Mouse (Mus musculus) retina, adult 2 months (tissue): ENCODE results near the gene Ddx42.
"Not testable (repeated sequence)": the region's sequence is repeated elsewhere in the genome, so short reads cannot be mapped to it uniquely, and the experiment has no call there.

ENCODE experiments used
- DNase-seq: peaks from one replicate; pipeline ENCODE4 v3.0.0-alpha.2; 2012; ENCODE audit warnings: low read depth, low spot score

The Ddx42 gene

GRCm38 (mm10) chr11:106201337-106202122 lies 15.2 kb upstream of the Ddx42 start:
- no peak for DNase-seq

- no peak for DNase-seq
Measured at GRCm38 (mm10) chr11:106202123-106202465, 14.6 kb upstream of the Ddx42 start, which contains the start of gene Strada. Gene Strada, minus strand, starts transcription at chr11:106202168.

- no peak for DNase-seq
Measured at GRCm38 (mm10) chr11:106212771-106213170, 4.0 kb upstream of the Ddx42 start.

- DNase-seq, result no peak
Measured at GRCm38 (mm10) chr11:106214856-106215255, 1.9 kb upstream of the Ddx42 start.

GRCm38 (mm10) chr11:106215450-106215859 lies 1.3 kb upstream of the Ddx42 start:
- no peak for DNase-seq

GRCm38 (mm10) chr11:106215927-106216729 lies 598 bp upstream of the Ddx42 start, which contains the start of gene Ccdc47:
Gene Ccdc47, minus strand, starts transcription at chr11:106216344.
- DNase-seq, result peak; percentile 99

GRCm38 (mm10) chr11:106220603-106221002 lies 3.9 kb downstream of the Ddx42 start:
- no peak for DNase-seq

GRCm38 (mm10) chr11:106233978-106234377 lies 17.3 kb downstream of the Ddx42 start:
- not testable (repeated sequence) for DNase-seq

- no peak for DNase-seq
Measured at GRCm38 (mm10) chr11:106246834-106247233, 30.1 kb downstream of the Ddx42 start.

- no peak for DNase-seq
Measured at GRCm38 (mm10) chr11:106249326-106249725, 32.6 kb downstream of the Ddx42 start.

GRCm38 (mm10) chr11:106254767-106255166 lies 38.0 kb downstream of the Ddx42 start:
- no peak for DNase-seq

- DNase-seq, result no peak
Measured at GRCm38 (mm10) chr11:106255174-106255573, 38.4 kb downstream of the Ddx42 start.

GRCm38 (mm10) chr11:106255685-106256451 lies 39.1 kb downstream of the Ddx42 start, which contains the start of the genes Ftsj3 and Psmc5:
Gene Ftsj3, minus strand, starts transcription at chr11:106256079.
Gene Psmc5, plus strand, starts transcription at chr11:106256154.
- DNase-seq, result peak; percentile 97

GRCm38 (mm10) chr11:106256775-106257174 lies 40.0 kb downstream of the Ddx42 start:
- no peak for DNase-seq

GRCm38 (mm10) chr11:106260826-106261450 lies 44.2 kb downstream of the Ddx42 start:
- DNase-seq, result no peak

GRCm38 (mm10) chr11:106263963-106264362 lies 47.2 kb downstream of the Ddx42 start:
- no peak for DNase-seq

GRCm38 (mm10) chr11:106264988-106265387 lies 48.3 kb downstream of the Ddx42 start:
- DNase-seq, result no peak

GRCm38 (mm10) chr11:106265570-106265969 lies 48.8 kb downstream of the Ddx42 start:
- no peak for DNase-seq

GRCm38 (mm10) chr11:106266431-106266830 lies 49.7 kb downstream of the Ddx42 start:
- DNase-seq, result no peak

GRCm38 (mm10) chr11:106267311-106267852 lies 50.7 kb downstream of the Ddx42 start:
- DNase-seq, result no peak

- DNase-seq, result no peak
Measured at GRCm38 (mm10) chr11:106267871-106268270, 51.1 kb downstream of the Ddx42 start.
